Mouse (Mus musculus): ENCODE results near the gene Neurl1a.

Gene Neurl1a

DNA sequence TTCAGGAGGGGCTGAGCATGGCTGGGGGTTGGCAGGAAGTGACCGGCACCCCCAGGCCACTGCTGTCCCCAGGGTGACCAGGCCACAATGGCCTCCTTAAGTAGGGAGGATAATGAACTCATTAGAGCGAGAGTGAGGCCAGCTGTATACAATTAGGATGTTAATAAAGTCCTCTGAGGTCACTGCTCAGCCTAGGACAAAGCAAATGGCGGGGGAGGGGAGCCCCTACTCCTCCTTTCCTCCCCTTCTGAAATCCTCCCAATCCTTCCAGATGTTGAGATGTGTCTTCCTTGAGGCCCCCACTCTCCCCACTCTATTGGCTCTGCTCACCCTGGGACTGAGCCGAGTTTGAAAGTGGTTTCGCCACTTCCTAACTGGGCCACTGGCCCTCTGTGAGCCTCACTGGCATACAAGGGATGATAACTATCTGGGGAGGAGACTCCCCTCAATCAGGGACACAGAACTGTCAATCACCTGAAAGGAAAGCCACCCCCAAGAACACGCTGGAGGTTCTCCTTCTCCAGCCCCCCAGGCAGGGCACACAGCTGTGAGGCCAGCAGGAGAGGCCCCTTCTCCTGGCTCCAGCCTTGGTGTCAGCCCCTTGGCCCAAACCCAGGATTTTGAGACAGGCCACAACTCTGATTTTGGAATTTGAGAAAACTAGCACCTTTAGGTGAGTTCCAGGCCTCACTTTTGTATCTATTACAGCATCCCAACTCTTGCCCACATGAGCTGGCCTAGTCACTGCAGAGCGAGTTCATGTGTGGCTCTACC, 112.9 kb downstream of the Neurl1a start:
- no peak for DNase-seq

DNA sequence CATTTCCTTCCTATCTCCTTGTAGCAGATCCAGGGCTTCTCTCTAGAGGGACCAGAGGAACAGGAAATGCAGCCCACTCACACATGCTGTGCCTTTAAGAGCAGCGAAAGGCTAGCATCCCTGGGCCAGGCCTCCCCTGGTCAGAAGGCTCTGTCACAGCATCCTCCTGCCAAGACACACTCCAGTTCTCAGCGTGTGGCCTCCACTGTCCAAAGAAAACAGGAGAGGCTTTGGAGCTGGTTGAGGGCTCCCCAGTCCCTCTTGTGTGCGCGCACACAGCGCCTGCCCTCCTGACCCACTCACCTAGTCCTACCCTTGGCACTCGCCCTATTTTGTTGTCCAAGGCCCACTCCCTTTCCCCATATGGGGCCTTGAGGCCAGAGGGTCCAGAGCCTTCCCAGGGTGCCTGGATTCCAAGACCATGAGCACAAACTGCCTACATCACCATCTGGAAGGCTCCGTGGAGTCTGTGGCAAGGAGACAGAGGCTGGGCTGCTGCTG, 113.9 kb downstream of the Neurl1a start:
- no peak for DNase-seq

DNA sequence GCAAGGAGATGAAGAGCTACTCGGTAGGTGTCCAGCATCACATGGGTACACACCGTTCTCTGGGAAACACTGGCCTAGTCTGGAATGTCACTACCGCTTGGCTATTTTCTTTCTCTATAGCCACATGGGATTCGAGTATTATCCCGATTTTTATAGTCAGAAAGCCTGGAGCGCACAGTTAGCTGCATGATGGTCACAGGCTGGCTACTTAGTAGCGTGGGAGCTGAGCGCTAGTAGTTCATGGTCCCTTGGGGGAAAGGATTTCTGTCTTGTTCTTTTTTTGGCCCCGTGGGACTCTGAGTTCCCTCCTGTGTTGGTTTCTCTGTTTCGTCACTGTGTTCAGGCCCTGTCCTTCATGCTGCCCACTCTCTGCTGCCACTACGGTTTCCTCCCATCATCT, 119.5 kb downstream of the Neurl1a start:
- no peak for DNase-seq

DNA sequence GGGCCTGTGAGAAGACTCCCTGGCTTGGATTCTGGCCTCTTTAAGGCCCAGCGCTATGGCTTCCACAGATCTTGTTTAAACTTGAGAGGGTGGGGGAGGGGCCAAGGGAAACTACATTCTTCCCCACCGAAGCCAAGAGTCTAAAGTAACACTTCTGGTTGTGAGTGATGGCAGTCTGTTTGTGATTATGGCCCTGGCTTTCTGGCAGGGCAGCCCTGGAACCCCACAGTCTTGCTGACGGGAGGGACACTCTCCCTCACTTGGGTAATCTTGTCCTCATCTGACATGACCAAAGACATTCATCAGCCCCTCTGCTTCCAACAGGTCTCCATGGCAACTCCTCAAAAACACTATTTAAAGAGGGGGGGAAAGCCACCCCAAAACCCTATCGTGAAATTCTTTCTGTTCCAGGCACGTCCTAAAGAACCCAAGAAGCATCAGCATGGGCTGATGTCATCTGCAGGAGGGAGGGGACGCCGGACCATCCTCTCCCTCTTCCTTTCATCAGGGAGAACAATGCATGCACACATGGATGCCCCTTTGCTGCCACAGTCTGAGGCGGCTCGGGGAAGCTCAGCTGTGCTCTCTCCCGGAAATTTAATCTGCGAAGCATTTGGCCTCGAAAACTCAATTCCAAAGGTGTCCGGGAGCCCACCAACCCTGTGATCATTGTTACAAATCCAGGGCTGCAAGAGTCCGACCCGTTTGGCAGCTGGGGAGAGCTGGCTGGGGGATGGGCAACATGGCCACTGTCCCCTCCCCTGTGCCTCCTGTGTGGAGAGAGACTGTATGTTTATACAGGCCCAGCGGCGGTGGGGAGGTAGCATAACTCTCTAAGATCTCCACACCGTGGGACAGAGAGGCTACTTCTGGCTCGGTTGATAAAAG, 122.9 kb downstream of the Neurl1a start:
- DNase-seq, result no peak

DNA sequence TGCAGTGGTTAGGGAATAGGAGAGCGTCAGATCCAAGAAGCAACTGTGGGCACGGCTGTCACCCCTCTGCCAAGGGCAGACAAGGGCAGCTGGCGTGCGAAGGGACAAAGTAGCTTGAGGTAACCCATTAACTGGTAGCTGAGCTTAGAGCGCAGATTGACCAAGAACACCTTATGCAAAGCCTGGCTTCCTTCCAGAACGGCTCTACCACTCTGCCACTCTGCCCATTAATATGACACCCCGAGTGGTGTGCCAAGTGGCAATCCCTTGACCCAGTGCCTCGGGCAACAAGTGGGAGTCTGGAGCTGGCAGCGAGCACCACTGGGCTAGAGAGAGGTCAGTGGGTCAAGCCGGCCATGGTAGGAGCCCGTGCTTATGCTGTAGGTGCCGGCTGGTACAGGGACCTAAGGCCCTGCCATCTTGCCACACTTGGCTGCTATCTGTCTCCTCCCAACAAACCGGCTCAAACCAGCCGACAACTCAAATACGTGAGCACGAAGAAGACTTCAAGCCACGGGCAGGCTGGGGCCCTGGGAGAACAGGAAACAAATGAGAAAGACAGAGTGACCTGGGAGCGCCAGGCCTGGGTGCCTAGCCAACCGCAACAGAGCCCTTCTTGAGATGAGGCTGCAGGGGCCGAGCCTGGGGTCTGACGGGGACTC, 123.7 kb downstream of the Neurl1a start:
- DNase-seq, result no peak

DNA sequence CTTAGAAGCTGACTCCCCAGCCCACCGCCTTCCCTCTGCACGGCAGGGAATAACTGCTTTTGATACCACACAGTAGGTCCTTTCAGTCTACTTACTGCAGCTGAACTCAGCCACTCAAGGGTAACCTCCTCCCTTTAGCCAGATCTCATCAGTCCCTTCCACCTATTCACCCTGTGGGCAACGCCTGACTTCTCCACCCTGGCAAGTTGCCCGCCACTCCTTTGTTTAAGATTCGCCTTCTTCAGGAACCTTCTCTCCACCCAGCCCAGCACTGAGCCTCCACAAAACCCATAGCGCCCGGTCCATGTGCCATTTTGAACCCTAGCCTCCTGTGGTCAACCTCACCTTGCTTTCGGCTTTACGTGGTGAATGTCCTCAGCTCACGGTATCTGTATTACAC, 124.5 kb downstream of the Neurl1a start:
- DNase-seq, result no peak

DNA sequence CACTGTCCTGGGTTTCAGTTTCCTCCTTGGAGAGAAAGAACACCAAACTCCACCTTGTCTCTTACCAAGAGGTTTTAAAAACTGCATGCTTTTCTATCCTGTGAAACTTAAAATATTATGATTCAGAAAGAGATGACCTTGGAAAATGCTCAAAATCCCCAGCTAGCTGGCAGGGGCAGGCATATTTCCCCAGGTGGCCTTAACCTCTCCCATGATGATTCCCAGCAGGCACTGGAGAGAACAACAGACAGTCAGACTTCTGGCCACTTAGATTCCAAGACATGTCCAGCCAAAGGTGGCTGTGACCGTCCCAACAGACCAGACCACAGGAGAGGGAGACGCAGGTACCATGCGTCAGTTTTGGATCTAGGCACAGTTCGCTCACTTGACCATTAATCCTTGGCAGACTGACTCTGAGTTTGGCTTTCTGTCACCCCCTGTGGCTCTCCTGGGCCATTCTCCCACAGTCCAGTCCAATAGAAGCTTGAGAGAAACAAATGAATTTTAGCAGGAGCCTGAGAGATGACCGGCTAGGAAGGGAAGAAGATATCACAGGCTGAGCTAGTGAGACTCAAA, 125.6 kb downstream of the Neurl1a start:
- no peak for DNase-seq

DNA sequence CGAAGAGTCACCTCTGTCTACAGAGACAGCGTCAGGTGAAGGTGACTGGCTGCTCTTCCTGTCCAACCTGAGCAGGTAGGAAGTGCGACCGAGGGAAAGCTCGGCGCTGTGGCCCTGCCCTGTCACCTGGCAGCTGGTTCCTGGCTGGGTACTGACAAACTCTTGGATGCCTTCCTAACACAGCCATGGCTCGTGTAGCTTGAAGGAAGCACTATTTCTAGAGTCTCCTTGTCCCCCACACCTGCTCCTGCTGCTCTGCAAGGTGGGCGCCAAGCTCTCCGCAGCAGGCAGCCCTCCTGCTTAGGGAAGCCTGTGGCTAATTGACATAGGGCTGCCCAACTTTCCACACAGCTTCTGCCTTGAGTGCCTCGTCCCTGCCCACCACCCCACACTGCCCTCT, 126.8 kb downstream of the Neurl1a start:
- DNase-seq, result no peak

DNA sequence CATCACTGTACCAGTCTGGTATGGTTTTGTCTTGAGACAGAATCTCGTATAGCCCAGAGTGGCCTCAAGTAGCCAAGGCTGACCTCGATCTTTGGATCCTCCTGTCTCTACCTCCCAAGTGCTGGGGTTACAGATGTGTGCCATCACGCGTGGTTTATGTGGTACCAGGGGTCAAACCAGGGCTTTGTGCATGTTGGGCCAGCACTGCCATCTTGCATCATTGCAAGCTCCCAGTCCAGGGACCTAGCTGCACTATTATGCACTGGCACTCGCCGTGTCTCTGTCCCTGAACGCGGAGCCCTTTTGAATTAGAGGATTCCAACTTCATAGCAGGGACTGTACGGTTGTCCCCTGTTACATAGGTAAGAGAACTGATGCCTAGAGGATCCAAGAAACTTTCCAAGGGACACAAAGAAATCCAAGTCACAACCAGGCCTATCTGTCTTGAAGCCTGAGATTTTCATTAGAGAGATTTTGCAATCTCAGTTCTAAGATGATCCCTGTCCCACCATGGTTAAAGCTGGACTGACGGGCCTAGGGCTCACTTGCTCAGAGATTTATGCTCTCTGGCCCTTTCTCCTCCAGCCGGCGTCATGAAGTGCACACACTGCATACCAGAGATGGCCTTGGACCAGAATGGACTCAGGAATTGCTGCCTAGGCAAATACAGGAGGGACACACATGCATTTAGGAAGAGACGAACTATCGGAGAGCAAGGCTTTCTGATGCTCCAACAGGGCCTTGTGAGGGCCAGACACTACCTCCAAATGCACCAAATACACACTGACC, 127.7 kb downstream of the Neurl1a start:
- no peak for DNase-seq

DNA sequence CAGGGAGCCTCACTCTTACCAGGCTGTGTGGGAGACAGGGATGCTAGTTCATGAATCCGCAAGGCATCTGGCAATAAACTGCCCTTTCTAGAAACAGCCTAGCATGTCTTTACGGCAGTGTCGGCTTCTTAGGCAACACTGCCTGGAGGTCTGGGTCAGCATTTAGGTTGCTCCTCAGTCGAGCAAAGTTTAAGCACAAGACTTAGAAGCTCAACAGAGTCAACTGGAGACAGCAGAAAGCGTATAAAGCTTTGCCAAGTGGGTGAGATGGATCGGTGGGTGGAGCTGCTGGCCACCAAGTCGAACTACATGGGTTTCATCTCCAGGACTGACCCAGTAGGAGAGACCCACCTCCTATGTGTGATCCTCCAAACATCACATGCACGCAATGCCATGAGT, 128.3 kb downstream of the Neurl1a start:
- DNase-seq, result no peak

All from thymus, postnatal 36 days (tissue).